Mouse (Mus musculus) midbrain, embryonic 15.5 days (tissue): ENCODE measurements around the gene Fus. TPM values are rescaled to one million over a fixed set of nuclear protein-coding genes. Genes with fewer than 3 reads are reported as not detected.

Experiments
- polyA plus RNA-seq: library from polyadenylated mRNA; unstranded; fragments of >200 nt; fragmentation: Nextera tagmentation; extraction: Ambion mirVana; gene quantifications from 2 replicates; pipeline ENCODE4 v1.2.1, GENCODE M21; 2015

Fus gene
- polyA plus RNA-seq, 1 experiment from 2014 or later: 380 TPM

Other genes starting within 250 kb of the Fus start
- gene Ctf2, start 235.3 kb upstream of the Fus start, polyA plus RNA-seq: 0.12 and 0.15 TPM in 2 replicates
- 10.8 and 12.1 TPM in 2 replicates for gene Fbxl19, start 222.9 kb upstream of the Fus start, polyA plus RNA-seq
- 8.1 and 9.8 TPM in 2 replicates for gene Orai3, start 197.6 kb upstream of the Fus start, polyA plus RNA-seq
- 21.5 and 21.6 TPM in 2 replicates for gene Setd1a, start 190.8 kb upstream of the Fus start, polyA plus RNA-seq
- gene Gm49388, start 181.8 kb upstream of the Fus start, polyA plus RNA-seq: not detected in 2 replicates
- 8.9 and 10.2 TPM in 2 replicates for gene Hsd3b7, start 166.9 kb upstream of the Fus start, polyA plus RNA-seq
- gene Stx4a, start 143.2 kb upstream of the Fus start, polyA plus RNA-seq: 19.5 and 21.8 TPM in 2 replicates
- 70.0 and 72.9 TPM in 2 replicates for gene Stx1b, start 142.9 kb upstream of the Fus start, polyA plus RNA-seq
- gene Zfp646, start 91.2 kb upstream of the Fus start, polyA plus RNA-seq: 10.6 and 11.4 TPM in 2 replicates
- gene Zfp668, start 90.6 kb upstream of the Fus start, polyA plus RNA-seq: 46.8 and 48.1 TPM in 2 replicates
- 1.2 and 1.3 TPM in 2 replicates for gene Prss53, start 76.5 kb upstream of the Fus start, polyA plus RNA-seq
- not detected in 2 replicates for gene Gm21974, start 72.0 kb upstream of the Fus start, polyA plus RNA-seq
- 52.9 and 58.8 TPM in 2 replicates for gene Vkorc1, start 71.8 kb upstream of the Fus start, polyA plus RNA-seq
- gene Bckdk, start 63.4 kb upstream of the Fus start, polyA plus RNA-seq: 61.3 and 66.6 TPM in 2 replicates
- 50.7 and 53.1 TPM in 2 replicates for gene Kat8, start 54.9 kb upstream of the Fus start, polyA plus RNA-seq
- gene Prss8, start 37.4 kb upstream of the Fus start, polyA plus RNA-seq: 0.29 and 0.35 TPM in 2 replicates
- 10.4 and 15.5 TPM in 2 replicates for gene Prss36, start 20.7 kb upstream of the Fus start, polyA plus RNA-seq
- 6.5 and 7.9 TPM in 2 replicates for gene Pycard, start 26.4 kb downstream of the Fus start, polyA plus RNA-seq
- gene Trim72, start 36.5 kb downstream of the Fus start, polyA plus RNA-seq: 0.10 TPM in 1 of 2 replicates, not detected in the other
- gene Itgam, start 95.2 kb downstream of the Fus start, polyA plus RNA-seq: 1.3 and 1.4 TPM in 2 replicates
- gene Gm49368, start 95.2 kb downstream of the Fus start, polyA plus RNA-seq: not detected in 2 replicates
- gene Itgax, start 162.1 kb downstream of the Fus start, polyA plus RNA-seq: 0.04 and 0.08 TPM in 2 replicates
- not detected in 2 replicates for gene Itgad, start 186.9 kb downstream of the Fus start, polyA plus RNA-seq
- 0.63 TPM in 1 of 2 replicates, not detected in the other for gene Cox6a2, start 238.9 kb downstream of the Fus start, polyA plus RNA-seq